Comparison of ENCODE assay signal across 12 mouse cellular contexts in the genomic region with DNA sequence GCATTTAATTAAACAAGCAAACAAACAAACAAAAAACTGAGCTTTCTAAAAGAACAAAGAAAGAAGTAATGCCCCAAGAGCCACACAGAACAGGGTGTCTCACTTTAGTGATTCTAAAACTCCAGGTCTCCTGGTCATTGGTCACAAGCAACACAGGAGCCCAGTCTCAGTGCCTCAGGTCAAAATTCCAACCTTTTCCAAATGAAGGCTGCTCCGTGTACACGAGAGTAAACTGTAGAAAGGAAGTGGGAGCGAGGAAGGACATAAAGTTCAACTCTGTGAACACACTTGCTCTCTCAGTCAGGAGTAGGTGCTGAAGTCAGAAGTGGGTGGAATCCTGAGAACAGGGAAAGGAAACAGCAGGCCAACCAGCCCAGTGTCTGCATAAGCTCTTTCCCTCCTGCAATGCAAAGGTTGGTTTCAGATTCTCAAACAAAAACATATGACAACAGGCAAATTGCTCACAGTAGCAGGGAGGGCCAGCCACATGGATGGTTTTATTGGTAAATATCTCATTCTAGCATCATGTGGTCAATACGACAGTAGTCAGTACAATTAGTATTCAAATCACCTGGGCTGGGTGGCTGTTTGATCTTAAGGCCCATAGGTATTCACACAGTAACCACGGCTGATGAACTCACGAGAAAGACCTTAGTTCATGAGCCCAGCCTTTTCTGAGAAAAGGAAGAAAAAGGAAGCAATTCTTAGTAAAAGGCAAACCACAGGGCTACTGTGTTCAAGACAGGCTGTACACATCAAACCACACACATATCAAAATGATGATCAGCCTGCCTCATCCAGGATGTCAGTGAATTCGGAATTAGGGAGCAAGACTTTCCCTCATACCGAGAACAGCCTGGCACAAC.
A peak's percentile ranks its signal among the peaks of the same experiment; 100 is the strongest.
DNase-seq lines count a peak whose midpoint lies in the region; ATAC-seq lines count a peak whose summit lies in the region.
"Had no signal": no experiment of that assay in that cellular context is flagged by ENCODE, and none has a peak within 500 bp of the region (broad histone marks: within the 10 kb centered on the region; RNA-seq: fewer than 3 reads in every experiment).

No protein-coding gene starts in this region.

- 85% methylated on average over 8 of the region's 8 CpGs for WGBS in hindbrain, embryonic 10.5 days
- 38% methylated on average over 8 of the region's 8 CpGs for WGBS in liver, embryonic 12.5 days (ENCODE audit: insufficient replicate concordance)

- peak; percentile 35 for DNase-seq in kidney, adult 9 months
- DNase-seq in kidney, postnatal 10 days: no peak
- peak; percentile 73 for DNase-seq in CD4-positive, CD25-positive, alpha-beta regulatory T cell, adult 2 months (ENCODE audit: low read depth, low spot score)
- no peak for DNase-seq in hindbrain, embryonic 10.5 days (ENCODE audit: low spot score)
- DNase-seq in adrenal gland, postnatal 4 days (ENCODE audit: low spot score in 2 of 2): no peak
- DNase-seq: cerebellum, adult 2 months had no signal

- H3K4me1 ChIP-seq in megakaryocyte, embryonic 14.5 days: peaks cover 64% of the 10 kb centered on the region
- 0 out of 2 replicates have a peak, but pooled peaks cover 3% of the 10 kb centered on the region for H3K4me1 ChIP-seq in hindbrain, embryonic 10.5 days (replicated peaks)
- H3K4me1 ChIP-seq in liver, embryonic 12.5 days: no peaks in the 10 kb centered on the region
- H3K4me1 ChIP-seq: forebrain, embryonic 13.5 days had no signal

- H3K36me3 ChIP-seq in megakaryocyte, embryonic 14.5 days (replicated peaks; ENCODE audit: low read length): peaks cover 12% of the 10 kb centered on the region
- H3K36me3 ChIP-seq in hindbrain, embryonic 10.5 days: no peaks in the 10 kb centered on the region
- no peaks in the 10 kb centered on the region for H3K36me3 ChIP-seq in liver, embryonic 12.5 days

- no peak overlapping the region for H3K4me2 ChIP-seq in liver, embryonic 12.5 days
- H3K4me2 ChIP-seq: forebrain, embryonic 13.5 days had no signal

- no peak overlapping the region for H3K27ac ChIP-seq in hindbrain, embryonic 10.5 days
- H3K27ac ChIP-seq in liver, embryonic 12.5 days: no peak overlapping the region
- H3K27ac ChIP-seq: forebrain, embryonic 13.5 days; liver, embryonic 14.5 days; macrophage had no signal

- ATAC-seq in granulocyte monocyte progenitor cell, adult 5-6 weeks (replicated peaks; ENCODE audit: poor library complexity, severe bottlenecking): peak; percentile 66
- no peak for ATAC-seq in liver, embryonic 12.5 days
- ATAC-seq: forebrain, embryonic 13.5 days had no signal

- H3K4me3 ChIP-seq in megakaryocyte, embryonic 14.5 days (replicated peaks): peak overlapping the region; percentile 72
- H3K4me3 ChIP-seq in hindbrain, embryonic 10.5 days: no peak overlapping the region
- no peak overlapping the region for H3K4me3 ChIP-seq in liver, embryonic 12.5 days
- H3K4me3 ChIP-seq: forebrain, embryonic 13.5 days had no signal

- no peaks in the 10 kb centered on the region for H3K27me3 ChIP-seq in megakaryocyte, embryonic 14.5 days (replicated peaks)
- H3K27me3 ChIP-seq in hindbrain, embryonic 10.5 days (ENCODE audit: insufficient read depth, poor library complexity, severe bottlenecking): no peaks in the 10 kb centered on the region
- no peaks in the 10 kb centered on the region for H3K27me3 ChIP-seq in liver, embryonic 12.5 days (replicated peaks)
- H3K27me3 ChIP-seq: forebrain, embryonic 13.5 days had no signal

- H3K9me3 ChIP-seq in megakaryocyte, embryonic 14.5 days: no peaks in the 10 kb centered on the region
- H3K9me3 ChIP-seq in hindbrain, embryonic 10.5 days: no peaks in the 10 kb centered on the region
- no peaks in the 10 kb centered on the region for H3K9me3 ChIP-seq in liver, embryonic 12.5 days (replicated peaks)
- H3K9me3 ChIP-seq: forebrain, embryonic 13.5 days had no signal

- no peak overlapping the region for H3K9ac ChIP-seq in liver, embryonic 12.5 days
- H3K9ac ChIP-seq: forebrain, embryonic 13.5 days; liver, embryonic 14.5 days had no signal

Comparison
In these comparisons a context has a peak if more than half of its experiments do, and no peak if none do; other contexts are left out.
1. DNase-seq: peak in kidney, adult 9 months (single experiment) and CD4-positive, CD25-positive, alpha-beta regulatory T cell, adult 2 months (single experiment); none in kidney, postnatal 10 days (single experiment), hindbrain, embryonic 10.5 days (single experiment) and adrenal gland, postnatal 4 days (0 of 2).